Comparison of ENCODE assay signal across 15 mouse cellular contexts in the genomic region with DNA sequence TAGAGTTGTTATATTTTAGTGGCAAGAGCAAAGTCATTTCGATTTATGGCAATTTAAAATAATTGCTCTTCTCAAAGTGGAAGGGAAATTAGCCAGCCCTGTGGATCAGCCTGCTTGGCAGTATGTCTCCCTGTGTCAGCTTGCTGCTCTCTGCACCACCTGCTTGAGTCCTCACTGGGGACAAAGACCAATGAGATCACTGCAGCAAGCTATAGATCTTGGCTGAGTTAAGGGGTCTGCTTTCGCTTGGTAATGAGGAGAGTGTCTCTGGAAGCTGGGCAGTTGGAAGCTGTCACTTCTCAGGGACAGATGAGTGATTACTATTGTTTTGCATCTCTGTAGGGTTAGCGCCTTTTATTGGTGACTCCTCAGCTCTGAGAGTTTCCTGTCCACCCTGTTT. TPM values are rescaled to one million over a fixed set of nuclear protein-coding genes. Genes with fewer than 3 reads are reported as not detected.
A peak's percentile ranks its signal among the peaks of the same experiment; 100 is the strongest.
DNase-seq lines count a peak whose midpoint lies in the region; ATAC-seq and TF ChIP-seq lines count a peak whose summit lies in the region.
"Had no signal": no experiment of that assay in that cellular context is flagged by ENCODE, and none has a peak within 500 bp of the region (broad histone marks: within the 10 kb centered on the region; RNA-seq: fewer than 3 reads in every experiment).

No protein-coding gene starts in this region.

- peak; percentile 62 for ATAC-seq in forebrain, embryonic 13.5 days
- ATAC-seq in forebrain, embryonic 11.5 days (replicated peaks; ENCODE audit: low FRiP score): no peak
- peak; percentile 59 for ATAC-seq in forebrain, embryonic 15.5 days (replicated peaks)
- ATAC-seq in neural tube, embryonic 14.5 days (ENCODE audit: low read depth): peak; percentile 83
- ATAC-seq in kidney, embryonic 15.5 days (replicated peaks; ENCODE audit: low FRiP score): no peak
- ATAC-seq: intestine, embryonic 15.5 days had no signal

- DNase-seq in forebrain, embryonic 11.5 days (ENCODE audit: low spot score): no peak
- DNase-seq in limb, embryonic 10.5 days (ENCODE audit: low spot score): peak; percentile 29
- DNase-seq in gastrocnemius, adult 2 months: no peak
- no peak for DNase-seq in kidney, postnatal 10 days
- DNase-seq: cerebellum, adult 8-10 months; kidney, postnatal 25 days; thymus, postnatal 4 days had no signal

- peaks cover 13% of the 10 kb centered on the region for H3K4me1 ChIP-seq in forebrain, embryonic 13.5 days
- H3K4me1 ChIP-seq in forebrain, embryonic 11.5 days (replicated peaks; ENCODE audit: control insufficient read depth, insufficient read depth, low read length): no peaks in the 10 kb centered on the region
- H3K4me1 ChIP-seq in forebrain, embryonic 15.5 days: peaks cover 8% of the 10 kb centered on the region
- H3K4me1 ChIP-seq in limb, embryonic 10.5 days: peaks cover 32% of the 10 kb centered on the region
- peaks cover 11% of the 10 kb centered on the region; the same call in 1 of the 2 replicates for H3K4me1 ChIP-seq in neural tube, embryonic 14.5 days (ENCODE audit: control insufficient read depth, insufficient read depth, low read length)
- H3K4me1 ChIP-seq in kidney, embryonic 15.5 days: peaks cover 10% of the 10 kb centered on the region; the same call in 1 of the 2 replicates
- H3K4me1 ChIP-seq: heart, embryonic 15.5 days had no signal

- H3K9me3 ChIP-seq in forebrain, embryonic 13.5 days (replicated peaks): no peaks in the 10 kb centered on the region
- H3K9me3 ChIP-seq in forebrain, embryonic 11.5 days (ENCODE audit: control insufficient read depth, low read length): no peaks in the 10 kb centered on the region
- no peaks in the 10 kb centered on the region for H3K9me3 ChIP-seq in forebrain, embryonic 15.5 days
- no peaks in the 10 kb centered on the region for H3K9me3 ChIP-seq in limb, embryonic 10.5 days (replicated peaks)
- H3K9me3 ChIP-seq in neural tube, embryonic 14.5 days (ENCODE audit: control insufficient read depth, low read length): no peaks in the 10 kb centered on the region
- H3K9me3 ChIP-seq in kidney, embryonic 15.5 days (replicated peaks): no peaks in the 10 kb centered on the region
- H3K9me3 ChIP-seq: heart, embryonic 15.5 days; intestine, embryonic 15.5 days; limb, embryonic 12.5 days had no signal

- no peak overlapping the region for H3K4me3 ChIP-seq in forebrain, embryonic 13.5 days
- H3K4me3 ChIP-seq in forebrain, embryonic 11.5 days (ENCODE audit: low read depth, low read length): no peak overlapping the region
- H3K4me3 ChIP-seq in forebrain, embryonic 15.5 days: no peak overlapping the region
- H3K4me3 ChIP-seq in limb, embryonic 10.5 days: no peak overlapping the region
- no peak overlapping the region for H3K4me3 ChIP-seq in neural tube, embryonic 14.5 days (ENCODE audit: low read depth, low read length)
- H3K4me3 ChIP-seq in gastrocnemius, adult 2 months: no peak overlapping the region
- no peak overlapping the region for H3K4me3 ChIP-seq in kidney, embryonic 15.5 days (replicated peaks)
- H3K4me3 ChIP-seq: heart, embryonic 15.5 days; intestine, embryonic 15.5 days; limb, embryonic 12.5 days had no signal

- H3K9ac ChIP-seq in forebrain, embryonic 13.5 days: no peak overlapping the region
- no peak overlapping the region for H3K9ac ChIP-seq in forebrain, embryonic 11.5 days (ENCODE audit: low read length)
- H3K9ac ChIP-seq in forebrain, embryonic 15.5 days (replicated peaks): no peak overlapping the region
- no peak overlapping the region for H3K9ac ChIP-seq in neural tube, embryonic 14.5 days (replicated peaks; ENCODE audit: low read depth, low read length)
- no peak overlapping the region for H3K9ac ChIP-seq in kidney, embryonic 15.5 days
- H3K9ac ChIP-seq: heart, embryonic 15.5 days; intestine, embryonic 15.5 days; limb, embryonic 12.5 days had no signal

- H3K36me3 ChIP-seq in forebrain, embryonic 13.5 days (ENCODE audit: poor library complexity, severe bottlenecking): no peaks in the 10 kb centered on the region
- H3K36me3 ChIP-seq in forebrain, embryonic 11.5 days (ENCODE audit: control insufficient read depth, insufficient read depth, low read length): no peaks in the 10 kb centered on the region
- H3K36me3 ChIP-seq in forebrain, embryonic 15.5 days: no peaks in the 10 kb centered on the region
- H3K36me3 ChIP-seq in limb, embryonic 10.5 days: no peaks in the 10 kb centered on the region
- no peaks in the 10 kb centered on the region for H3K36me3 ChIP-seq in neural tube, embryonic 14.5 days (ENCODE audit: control insufficient read depth, insufficient read depth, low read length)
- no peaks in the 10 kb centered on the region for H3K36me3 ChIP-seq in kidney, embryonic 15.5 days
- H3K36me3 ChIP-seq: heart, embryonic 15.5 days; intestine, embryonic 15.5 days; limb, embryonic 12.5 days had no signal

- intact Hi-C loops in gastrocnemius, adult 2 months (cut with DNase I): loop anchor here (5.0 kb wide), 1 partner anchor 109 kb away; no protein-coding TSS in a partner anchor

- H3K27me3 ChIP-seq in forebrain, embryonic 13.5 days: peaks cover 22% of the 10 kb centered on the region
- H3K27me3 ChIP-seq in forebrain, embryonic 11.5 days (ENCODE audit: control insufficient read depth, insufficient read depth, low read length): peaks cover 5% of the 10 kb centered on the region; the same call in 1 of the 2 replicates
- H3K27me3 ChIP-seq in forebrain, embryonic 15.5 days: no peaks in the 10 kb centered on the region
- H3K27me3 ChIP-seq in limb, embryonic 10.5 days (ENCODE audit: low read depth, poor library complexity, severe bottlenecking): no peaks in the 10 kb centered on the region
- no peaks in the 10 kb centered on the region for H3K27me3 ChIP-seq in neural tube, embryonic 14.5 days (ENCODE audit: control insufficient read depth, insufficient read depth, low read length)
- peaks cover 20% of the 10 kb centered on the region for H3K27me3 ChIP-seq in kidney, embryonic 15.5 days
- H3K27me3 ChIP-seq: heart, embryonic 15.5 days; intestine, embryonic 15.5 days had no signal

- peak overlapping the region; percentile 6; the same call in 1 of the 2 replicates for H3K4me2 ChIP-seq in forebrain, embryonic 13.5 days
- H3K4me2 ChIP-seq in forebrain, embryonic 11.5 days (ENCODE audit: low read depth, low read length, severe bottlenecking): no peak overlapping the region
- H3K4me2 ChIP-seq in forebrain, embryonic 15.5 days (replicated peaks): no peak overlapping the region
- H3K4me2 ChIP-seq in neural tube, embryonic 14.5 days (ENCODE audit: low read depth, low read length): no peak overlapping the region; the same call in 1 of the 2 replicates
- no peak overlapping the region for H3K4me2 ChIP-seq in kidney, embryonic 15.5 days
- H3K4me2 ChIP-seq: heart, embryonic 15.5 days; intestine, embryonic 15.5 days; limb, embryonic 12.5 days had no signal

- H3K27ac ChIP-seq in forebrain, embryonic 13.5 days: no peak overlapping the region
- H3K27ac ChIP-seq in forebrain, embryonic 11.5 days (ENCODE audit: low read depth, low read length): no peak overlapping the region
- H3K27ac ChIP-seq in forebrain, embryonic 15.5 days (replicated peaks): no peak overlapping the region
- H3K27ac ChIP-seq in limb, embryonic 10.5 days: no peak overlapping the region
- no peak overlapping the region for H3K27ac ChIP-seq in neural tube, embryonic 14.5 days (ENCODE audit: low read depth, low read length)
- no peak overlapping the region for H3K27ac ChIP-seq in gastrocnemius, adult 2 months
- no peak overlapping the region for H3K27ac ChIP-seq in kidney, embryonic 15.5 days
- H3K27ac ChIP-seq: heart, embryonic 15.5 days; intestine, embryonic 15.5 days; limb, embryonic 12.5 days had no signal

- WGBS in forebrain, embryonic 13.5 days: 17% methylated on average over 3 of the region's 3 CpGs
- WGBS in forebrain, embryonic 11.5 days: 24% methylated on average over 3 of the region's 3 CpGs
- WGBS in forebrain, embryonic 15.5 days: 16% methylated on average over 3 of the region's 3 CpGs
- WGBS in limb, embryonic 10.5 days: 27% methylated on average over 3 of the region's 3 CpGs
- WGBS in neural tube, embryonic 14.5 days: 7% methylated on average over 3 of the region's 3 CpGs
- WGBS in kidney, embryonic 15.5 days: 8% methylated on average over 3 of the region's 3 CpGs

- TF ChIP-seq CTCF in gastrocnemius, adult 2 months (IDR thresholded peaks at IDR 0.05): no peak

RNA-seq across cellular contexts. Expression of a gene that starts 14.9 kb away (rescaled TPM):
- 0.12 and 0.13 TPM in 2 replicates for polyA plus RNA-seq in forebrain, embryonic 13.5 days (2015; fragmentation: Nextera tagmentation; extraction: Ambion mirVana)
- polyA plus RNA-seq in forebrain, embryonic 11.5 days (2014; fragmentation: Nextera tagmentation; extraction: Ambion mirVana): 0.05 TPM in 1 of 2 replicates, not detected in the other
- polyA plus RNA-seq in forebrain, embryonic 15.5 days (2015; fragmentation: Nextera tagmentation; extraction: Ambion mirVana): 0.42 and 0.52 TPM in 2 replicates
- polyA plus RNA-seq in limb, embryonic 10.5 days (2016; fragmentation: Nextera tagmentation; extraction: Ambion mirVana): 0.08 and 0.14 TPM in 2 replicates
- polyA plus RNA-seq in neural tube, embryonic 14.5 days (2014; fragmentation: Nextera tagmentation; extraction: Ambion mirVana): 2.6 and 3.1 TPM in 2 replicates
- 1 to 10 TPM in 1 of 2 experiments, under 1 TPM in 1; 0.51 to 1.6 TPM for total RNA-seq in gastrocnemius, adult 2 months (2021)
- 0.12 and 0.21 TPM in 2 replicates for polyA plus RNA-seq in kidney, embryonic 15.5 days (2015; fragmentation: Nextera tagmentation; extraction: Ambion mirVana)
- total RNA-seq: megakaryocyte-erythroid progenitor cell, adult 5-6 weeks had no signal

RNA-seq across cellular contexts. Expression of a gene that starts 57.5 kb away (rescaled TPM):
- 121 and 123 TPM in 2 replicates for polyA plus RNA-seq in forebrain, embryonic 13.5 days (2015; fragmentation: Nextera tagmentation; extraction: Ambion mirVana)
- 129 and 135 TPM in 2 replicates for polyA plus RNA-seq in forebrain, embryonic 11.5 days (2014; fragmentation: Nextera tagmentation; extraction: Ambion mirVana)
- polyA plus RNA-seq in forebrain, embryonic 15.5 days (2015; fragmentation: Nextera tagmentation; extraction: Ambion mirVana): 114 and 118 TPM in 2 replicates
- polyA plus RNA-seq in limb, embryonic 10.5 days (2016; fragmentation: Nextera tagmentation; extraction: Ambion mirVana): 135 and 140 TPM in 2 replicates
- 103 and 108 TPM in 2 replicates for polyA plus RNA-seq in neural tube, embryonic 14.5 days (2014; fragmentation: Nextera tagmentation; extraction: Ambion mirVana)
- 10 to 100 TPM; 22.8 to 23.0 TPM for total RNA-seq in gastrocnemius, adult 2 months (2021)
- polyA plus RNA-seq in kidney, embryonic 15.5 days (2015; fragmentation: Nextera tagmentation; extraction: Ambion mirVana): 99.6 and 104 TPM in 2 replicates

Comparison
In these comparisons a context has a peak if more than half of its experiments do, and no peak if none do; other contexts are left out.
1. ATAC-seq: peak in forebrain, embryonic 13.5 days (single experiment), forebrain, embryonic 15.5 days (single experiment) and neural tube, embryonic 14.5 days (single experiment); none in forebrain, embryonic 11.5 days (single experiment) and kidney, embryonic 15.5 days (single experiment).